ENCODE assay signal across 8 mouse cellular contexts in the genomic region with DNA sequence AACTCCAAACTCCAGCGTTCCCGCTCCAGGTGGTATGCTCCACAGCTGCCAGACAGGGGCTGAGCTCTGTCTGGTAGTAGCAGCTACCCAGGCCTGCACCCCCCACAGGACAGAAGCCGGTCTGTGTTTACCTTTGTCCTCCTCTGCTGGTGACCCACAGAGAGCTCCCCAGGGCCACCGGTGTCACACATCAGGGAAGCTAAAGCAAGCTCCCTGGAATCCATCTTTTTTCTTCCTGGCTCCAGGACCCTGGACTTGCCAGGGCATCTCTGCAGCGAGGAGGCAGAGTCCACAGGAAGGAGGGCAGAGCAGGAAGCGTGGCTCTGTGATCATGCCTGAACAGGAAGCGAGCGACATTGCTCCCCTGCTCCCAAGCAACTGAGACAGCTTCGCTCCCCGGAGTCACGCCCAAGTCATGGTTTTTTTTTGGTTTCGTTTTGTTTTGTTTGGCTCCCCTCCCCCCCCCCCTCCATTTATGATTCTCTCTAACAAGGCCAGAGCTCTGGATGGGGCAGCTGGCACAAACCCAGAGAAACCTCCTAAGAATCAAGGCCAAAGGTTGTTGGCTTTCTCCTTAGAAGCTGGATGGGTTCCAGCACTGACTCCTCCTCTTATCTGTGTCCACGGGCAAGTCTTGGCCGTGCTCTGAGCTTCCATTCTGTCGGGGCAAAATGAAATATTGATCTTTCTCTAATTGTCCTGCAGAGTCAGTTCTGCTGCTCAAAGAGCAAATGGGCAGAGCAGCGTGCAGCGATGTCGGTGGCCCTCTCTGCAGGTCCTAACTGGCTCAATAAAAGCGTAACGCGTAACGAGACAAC. TPM values are rescaled to one million over a fixed set of nuclear protein-coding genes. Genes with fewer than 3 reads are reported as not detected.
A peak's percentile ranks its signal among the peaks of the same experiment; 100 is the strongest.
DNase-seq lines count a peak whose midpoint lies in the region; ATAC-seq and TF ChIP-seq lines count a peak whose summit lies in the region.

No protein-coding gene starts in this region.

- intact Hi-C loops in left cerebral cortex, adult 2 months (cut with DNase I) = loop anchor here (5.0 kb wide), 1 partner anchor 147 kb away; no protein-coding TSS in a partner anchor

- no peaks in the 10 kb centered on the region; the same call in 1 of the 2 replicates for H3K36me3 ChIP-seq in intestine, postnatal 0 days (ENCODE audit: control insufficient read depth, insufficient read depth)
- H3K36me3 ChIP-seq in neural tube, embryonic 12.5 days = no peaks in the 10 kb centered on the region

- peak overlapping the region; percentile 34 for H3K4me3 ChIP-seq in left cerebral cortex, adult 2 months
- H3K4me3 ChIP-seq in intestine, postnatal 0 days (ENCODE audit: low read depth, low read length) = peak overlapping the region; percentile 46
- H3K4me3 ChIP-seq in neural tube, embryonic 12.5 days = peak overlapping the region; percentile 11; the same call in 1 of the 2 replicates

- no peak for TF ChIP-seq CTCF in left cerebral cortex, adult 2 months (IDR thresholded peaks at IDR 0.05)
- TF ChIP-seq CTCF in intestine, postnatal 0 days (IDR thresholded peaks at IDR 0.05; ENCODE audit: low read depth) = peak; percentile 26; the same call in 1 of the 2 replicates

- no peaks in the 10 kb centered on the region for H3K27me3 ChIP-seq in intestine, postnatal 0 days (replicated peaks; ENCODE audit: control insufficient read depth, insufficient read depth, low read length)
- H3K27me3 ChIP-seq in neural tube, embryonic 12.5 days (replicated peaks) = no peaks in the 10 kb centered on the region

- H3K9ac ChIP-seq in intestine, postnatal 0 days (ENCODE audit: low read depth, low read length) = peak overlapping the region; percentile 40
- H3K9ac ChIP-seq in neural tube, embryonic 12.5 days = peak overlapping the region; percentile 42; the same call in 1 of the 2 replicates

- H3K27ac ChIP-seq in left cerebral cortex, adult 2 months = no peak overlapping the region
- H3K27ac ChIP-seq in intestine, postnatal 0 days (ENCODE audit: low read depth, low read length) = peak overlapping the region; percentile 88
- H3K27ac ChIP-seq in neural tube, embryonic 12.5 days = no peak overlapping the region

- peak overlapping the region; percentile 76 for H3K4me2 ChIP-seq in intestine, postnatal 0 days (replicated peaks; ENCODE audit: low read depth)
- H3K4me2 ChIP-seq in neural tube, embryonic 12.5 days (replicated peaks) = peak overlapping the region; percentile 59

- ATAC-seq in intestine, postnatal 0 days = peak; percentile 94
- ATAC-seq in neural tube, embryonic 12.5 days (ENCODE audit: low FRiP score, low read depth) = peak; percentile 70

- 8% methylated on average over 22 of the region's 22 CpGs for WGBS in intestine, postnatal 0 days
- WGBS in neural tube, embryonic 12.5 days = 7% methylated on average over 22 of the region's 22 CpGs

- no peak for DNase-seq in left cerebral cortex, adult 2 months (ENCODE audit: extremely low spot score in 1 of 2, low spot score in 2 of 2)
- no peak for DNase-seq in left cerebral cortex, adult 18-20 months (ENCODE audit: low spot score in 2 of 2)
- DNase-seq in cerebellum, postnatal 36 days = peak; percentile 36 to 48
- peak; percentile 73 to 83 for DNase-seq in heart, adult 18-20 months
- DNase-seq in lung, adult 18-20 months = peak; percentile 57 to 65
- peak; percentile 65 to 72 for DNase-seq in thymus, postnatal 36 days

- no peaks in the 10 kb centered on the region for H3K4me1 ChIP-seq in intestine, postnatal 0 days (replicated peaks; ENCODE audit: control insufficient read depth, insufficient read depth, low read length)
- H3K4me1 ChIP-seq in neural tube, embryonic 12.5 days = peaks cover 16% of the 10 kb centered on the region

- H3K9me3 ChIP-seq in intestine, postnatal 0 days (ENCODE audit: control insufficient read depth) = no peaks in the 10 kb centered on the region
- no peaks in the 10 kb centered on the region for H3K9me3 ChIP-seq in neural tube, embryonic 12.5 days

RNA-seq across cellular contexts. Expression of gene Slc2a9, which starts 22.8 kb away (rescaled TPM):
- total RNA-seq in left cerebral cortex, adult 2 months (2021) = under 1 TPM; 0.37 to 0.95 TPM
- total RNA-seq in left cerebral cortex, adult 18-20 months (2021) = 1 to 10 TPM in 1 of 2 experiments, under 1 TPM in 1; 0.70 to 1.1 TPM
- total RNA-seq in heart, adult 18-20 months (2021) = 1 to 10 TPM; 1.6 to 2.0 TPM
- polyA plus RNA-seq in intestine, postnatal 0 days (2015; fragmentation: Nextera tagmentation; extraction: Ambion mirVana) = 2.4 and 3.4 TPM in 2 replicates
- 0.24 and 0.37 TPM in 2 replicates for polyA plus RNA-seq in neural tube, embryonic 12.5 days (2016; fragmentation: Nextera tagmentation; extraction: Ambion mirVana)

Comparison
In these comparisons a context has a peak if more than half of its experiments do, and no peak if none do; other contexts are left out.
1. DNase-seq: peak in cerebellum, postnatal 36 days (2 of 2), heart, adult 18-20 months (2 of 2), lung, adult 18-20 months (2 of 2) and thymus, postnatal 36 days (2 of 2); none in left cerebral cortex, adult 2 months (0 of 2) and left cerebral cortex, adult 18-20 months (0 of 2).
2. Peak in every context shown above with its lines, with median percentiles within 50 percentile points of each other: H3K4me3 ChIP-seq.